Mouse (Mus musculus): Measurements from ENCODE around the gene Slc25a3. TPM values are rescaled to one million over a fixed set of nuclear protein-coding genes. Genes with fewer than 3 reads are reported as not detected.

Gene Slc25a3
- polyA plus RNA-seq, 1 experiment from 2014 or later, result 608 TPM

GRCm38 (mm10) chr10:91166890-91167289, 43.0 kb upstream of the Slc25a3 start:
- ATAC-seq (replicated peaks; ENCODE audit: low FRiP score, low TSS enrichment, low read depth), result no peak
- no peaks in the 10 kb centered on the region for H3K27me3 ChIP-seq (replicated peaks; ENCODE audit: control insufficient read depth, insufficient read depth, low read length)
- peaks cover 39% of the 10 kb centered on the region for H3K36me3 ChIP-seq (ENCODE audit: control insufficient read depth, insufficient read depth, low read length)
- WGBS, result 50% methylated on average over 5 of the region's 5 CpGs
- H3K4me2 ChIP-seq (ENCODE audit: low read length), result peak overlapping the region; percentile 69
- peak overlapping the region; percentile 9; the same call in 1 of the 2 replicates for H3K27ac ChIP-seq (ENCODE audit: low read depth)
- peak; percentile 66 for DNase-seq (ENCODE audit: low spot score)
- H3K4me3 ChIP-seq (ENCODE audit: low read depth, low read length), result peak overlapping the region; percentile 9; the same call in 1 of the 2 replicates
- no peaks in the 10 kb centered on the region for H3K9me3 ChIP-seq (ENCODE audit: control insufficient read depth, low read length)
- peaks cover 24% of the 10 kb centered on the region for H3K4me1 ChIP-seq (replicated peaks; ENCODE audit: control insufficient read depth, insufficient read depth, low read length)
- H3K9ac ChIP-seq (ENCODE audit: low read length), result no peak overlapping the region

- no peak for ATAC-seq (replicated peaks; ENCODE audit: low FRiP score, low TSS enrichment, low read depth)
- Histone ChIP-seq H3K4me1 (replicated peaks; ENCODE audit: control insufficient read depth, insufficient read depth, low read length) (peaks cover 24% of the 10 kb centered on the region), H3K27me3 (replicated peaks; ENCODE audit: control insufficient read depth, insufficient read depth, low read length) (no peaks in the 10 kb centered on the region), H3K27ac (ENCODE audit: low read depth) (no peak overlapping the region), H3K9me3 (ENCODE audit: control insufficient read depth, low read length) (no peaks in the 10 kb centered on the region), H3K9ac (ENCODE audit: low read length) (no peak overlapping the region), H3K36me3 (ENCODE audit: control insufficient read depth, insufficient read depth, low read length) (peaks cover 49% of the 10 kb centered on the region), H3K4me2 (ENCODE audit: low read length) (no peak overlapping the region), H3K4me3 (ENCODE audit: low read depth, low read length) (no peak overlapping the region)
- no peak for DNase-seq (ENCODE audit: low spot score)
Observed at GRCm38 (mm10) chr10:91165850-91166249, 42.0 kb upstream of the Slc25a3 start.

- Histone ChIP-seq H3K9me3 (ENCODE audit: control insufficient read depth, low read length) (no peaks in the 10 kb centered on the region), H3K36me3 (ENCODE audit: control insufficient read depth, insufficient read depth, low read length) (peaks cover 63% of the 10 kb centered on the region), H3K4me1 (replicated peaks; ENCODE audit: control insufficient read depth, insufficient read depth, low read length) (peaks cover 24% of the 10 kb centered on the region), H3K4me3 (ENCODE audit: low read depth, low read length) (no peak overlapping the region), H3K4me2 (ENCODE audit: low read length) (no peak overlapping the region), H3K9ac (ENCODE audit: low read length) (no peak overlapping the region), H3K27me3 (replicated peaks; ENCODE audit: control insufficient read depth, insufficient read depth, low read length) (no peaks in the 10 kb centered on the region), H3K27ac (ENCODE audit: low read depth) (no peak overlapping the region)
- WGBS, result 78% methylated on average over 3 of the region's 3 CpGs
- ATAC-seq (replicated peaks; ENCODE audit: low FRiP score, low TSS enrichment, low read depth) (no peak), DNase-seq (ENCODE audit: low spot score) (no peak)
Observed at GRCm38 (mm10) chr10:91164491-91164890, 40.6 kb upstream of the Slc25a3 start.

- 87% methylated on average over 15 of the region's 15 CpGs for WGBS
- Histone ChIP-seq H3K9ac (ENCODE audit: low read length) (no peak overlapping the region), H3K27me3 (replicated peaks; ENCODE audit: control insufficient read depth, insufficient read depth, low read length) (no peaks in the 10 kb centered on the region), H3K4me1 (replicated peaks; ENCODE audit: control insufficient read depth, insufficient read depth, low read length) (peaks cover 8% of the 10 kb centered on the region; the same call in 1 of the 2 replicates), H3K4me2 (ENCODE audit: low read length) (no peak overlapping the region), H3K4me3 (ENCODE audit: low read depth, low read length) (no peak overlapping the region), H3K9me3 (ENCODE audit: control insufficient read depth, low read length) (no peaks in the 10 kb centered on the region), H3K36me3 (ENCODE audit: control insufficient read depth, insufficient read depth, low read length) (peaks cover 81% of the 10 kb centered on the region), H3K27ac (ENCODE audit: low read depth) (no peak overlapping the region)
- DNase-seq (ENCODE audit: low spot score) (no peak), ATAC-seq (replicated peaks; ENCODE audit: low FRiP score, low TSS enrichment, low read depth) (no peak)
Observed at GRCm38 (mm10) chr10:91162511-91163163, 38.8 kb upstream of the Slc25a3 start.

DNA sequence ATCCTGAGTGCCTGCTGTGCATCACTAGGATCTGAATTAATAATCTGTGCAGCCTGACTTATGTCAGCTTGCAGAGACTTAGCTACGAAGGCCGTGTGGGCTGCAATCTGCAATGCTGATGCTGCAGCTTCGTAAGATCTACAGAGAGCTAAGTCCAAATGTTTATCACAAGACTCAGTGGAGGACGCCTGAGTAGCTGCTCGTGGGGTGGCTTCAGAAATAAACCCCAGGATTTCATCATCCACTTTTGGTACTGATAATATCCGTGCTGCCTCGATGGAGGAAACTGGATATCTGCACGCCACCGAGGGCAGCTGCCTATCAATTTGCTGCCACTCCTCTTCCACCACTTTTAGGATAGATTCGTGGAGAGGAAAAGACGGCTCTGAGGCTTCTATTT, 38.2 kb upstream of the Slc25a3 start:
- Histone ChIP-seq H3K27ac (ENCODE audit: low read depth) (no peak overlapping the region), H3K4me1 (replicated peaks; ENCODE audit: control insufficient read depth, insufficient read depth, low read length) (peaks cover 2% of the 10 kb centered on the region; the same call in 1 of the 2 replicates), H3K4me2 (ENCODE audit: low read length) (no peak overlapping the region), H3K27me3 (replicated peaks; ENCODE audit: control insufficient read depth, insufficient read depth, low read length) (no peaks in the 10 kb centered on the region), H3K36me3 (ENCODE audit: control insufficient read depth, insufficient read depth, low read length) (peaks cover 87% of the 10 kb centered on the region), H3K4me3 (ENCODE audit: low read depth, low read length) (no peak overlapping the region), H3K9me3 (ENCODE audit: control insufficient read depth, low read length) (no peaks in the 10 kb centered on the region), H3K9ac (ENCODE audit: low read length) (no peak overlapping the region)
- DNase-seq (ENCODE audit: low spot score) (no peak), ATAC-seq (replicated peaks; ENCODE audit: low FRiP score, low TSS enrichment, low read depth) (no peak)
- 87% methylated on average over 11 of the region's 11 CpGs for WGBS

DNA sequence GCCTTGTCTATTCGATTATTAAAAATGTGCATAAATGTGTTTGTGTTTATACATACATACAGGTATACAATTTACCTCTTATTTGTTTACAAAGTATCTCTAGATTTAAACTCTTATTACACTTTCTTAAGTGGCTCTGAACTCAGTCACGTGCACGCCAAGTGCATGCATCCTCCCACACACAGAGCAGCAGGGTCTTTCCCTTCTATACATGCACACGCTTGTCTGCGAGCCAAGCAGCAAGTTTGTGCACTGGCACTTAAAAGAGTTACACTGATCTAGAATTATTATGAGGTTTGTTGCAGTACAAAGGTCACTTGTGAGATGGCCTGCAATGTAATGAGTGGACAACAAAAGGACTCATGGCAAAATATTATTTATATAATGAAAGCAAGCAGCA, 37.1 kb upstream of the Slc25a3 start:
- H3K9ac ChIP-seq (ENCODE audit: low read length), result no peak overlapping the region
- DNase-seq (ENCODE audit: low spot score) (no peak), ATAC-seq (replicated peaks; ENCODE audit: low FRiP score, low TSS enrichment, low read depth) (no peak)
- peaks cover 96% of the 10 kb centered on the region for H3K36me3 ChIP-seq (ENCODE audit: control insufficient read depth, insufficient read depth, low read length)
- H3K4me1 ChIP-seq (replicated peaks; ENCODE audit: control insufficient read depth, insufficient read depth, low read length), result no peaks in the 10 kb centered on the region
- WGBS, result 93% methylated on average over 5 of the region's 5 CpGs
- H3K27me3 ChIP-seq (replicated peaks; ENCODE audit: control insufficient read depth, insufficient read depth, low read length), result no peaks in the 10 kb centered on the region
- H3K9me3 ChIP-seq (ENCODE audit: control insufficient read depth, low read length), result no peaks in the 10 kb centered on the region
- no peak overlapping the region for H3K27ac ChIP-seq (ENCODE audit: low read depth)
- H3K4me2 ChIP-seq (ENCODE audit: low read length), result no peak overlapping the region
- H3K4me3 ChIP-seq (ENCODE audit: low read depth, low read length), result no peak overlapping the region

GRCm38 (mm10) chr10:91158442-91158841, 34.6 kb upstream of the Slc25a3 start:
- no peaks in the 10 kb centered on the region for H3K27me3 ChIP-seq (replicated peaks; ENCODE audit: control insufficient read depth, insufficient read depth, low read length)
- peaks cover 100% of the 10 kb centered on the region for H3K36me3 ChIP-seq (ENCODE audit: control insufficient read depth, insufficient read depth, low read length)
- H3K9ac ChIP-seq (ENCODE audit: low read length), result no peak overlapping the region
- 58% methylated on average over 8 of the region's 8 CpGs for WGBS
- H3K27ac ChIP-seq (ENCODE audit: low read depth), result no peak overlapping the region
- ATAC-seq (replicated peaks; ENCODE audit: low FRiP score, low TSS enrichment, low read depth) (no peak), DNase-seq (ENCODE audit: low spot score) (peak; percentile 48)
- no peak overlapping the region for H3K4me3 ChIP-seq (ENCODE audit: low read depth, low read length)
- no peaks in the 10 kb centered on the region for H3K4me1 ChIP-seq (replicated peaks; ENCODE audit: control insufficient read depth, insufficient read depth, low read length)
- H3K9me3 ChIP-seq (ENCODE audit: control insufficient read depth, low read length), result no peaks in the 10 kb centered on the region
- no peak overlapping the region for H3K4me2 ChIP-seq (ENCODE audit: low read length)

GRCm38 (mm10) chr10:91156338-91156737, 32.5 kb upstream of the Slc25a3 start:
- no peak overlapping the region for H3K4me3 ChIP-seq (ENCODE audit: low read depth, low read length)
- H3K4me2 ChIP-seq (ENCODE audit: low read length), result no peak overlapping the region
- ATAC-seq (replicated peaks; ENCODE audit: low FRiP score, low TSS enrichment, low read depth), result no peak
- no peaks in the 10 kb centered on the region for H3K27me3 ChIP-seq (replicated peaks; ENCODE audit: control insufficient read depth, insufficient read depth, low read length)
- H3K36me3 ChIP-seq (ENCODE audit: control insufficient read depth, insufficient read depth, low read length), result peaks cover 99% of the 10 kb centered on the region
- H3K4me1 ChIP-seq (replicated peaks; ENCODE audit: control insufficient read depth, insufficient read depth, low read length), result no peaks in the 10 kb centered on the region
- DNase-seq (ENCODE audit: low spot score), result peak; percentile 20
- no peak overlapping the region for H3K27ac ChIP-seq (ENCODE audit: low read depth)
- H3K9ac ChIP-seq (ENCODE audit: low read length), result no peak overlapping the region
- no peaks in the 10 kb centered on the region for H3K9me3 ChIP-seq (ENCODE audit: control insufficient read depth, low read length)
- WGBS, result 82% methylated on average over 6 of the region's 6 CpGs

GRCm38 (mm10) chr10:91153894-91154503, 30.1 kb upstream of the Slc25a3 start:
- no peak overlapping the region for H3K27ac ChIP-seq (ENCODE audit: low read depth)
- no peak for DNase-seq (ENCODE audit: low spot score)
- no peaks in the 10 kb centered on the region for H3K9me3 ChIP-seq (ENCODE audit: control insufficient read depth, low read length)
- peaks cover 99% of the 10 kb centered on the region for H3K36me3 ChIP-seq (ENCODE audit: control insufficient read depth, insufficient read depth, low read length)
- 88% methylated on average over 10 of the region's 10 CpGs for WGBS
- H3K4me1 ChIP-seq (replicated peaks; ENCODE audit: control insufficient read depth, insufficient read depth, low read length), result no peaks in the 10 kb centered on the region
- H3K27me3 ChIP-seq (replicated peaks; ENCODE audit: control insufficient read depth, insufficient read depth, low read length), result no peaks in the 10 kb centered on the region
- H3K9ac ChIP-seq (ENCODE audit: low read length), result no peak overlapping the region
- H3K4me3 ChIP-seq (ENCODE audit: low read depth, low read length), result no peak overlapping the region
- no peak for ATAC-seq (replicated peaks; ENCODE audit: low FRiP score, low TSS enrichment, low read depth)
- H3K4me2 ChIP-seq (ENCODE audit: low read length), result no peak overlapping the region
